Mouse (Mus musculus) kidney, adult 2 months (tissue): ENCODE measurements around the gene Tpsb2.

Experiments
- CTCF ChIP-seq: fragments of 200-500 bp; conservative IDR thresholded peaks from 2 replicates; pipeline ENCODE4 v1.5.1; 2011; ENCODE audit warnings: low read depth, mild to moderate bottlenecking, control low read depth, low read length, moderate library complexity, mixed read lengths; ENCODE audit not compliant: insufficient read depth, insufficient read length
- POLR2A ChIP-seq: fragments of 200-500 bp; IDR thresholded peaks from one replicate; pipeline ENCODE4 v1.6.1; 2011; ENCODE audit warnings: low read depth, low read length, control low read depth

- TF ChIP-seq POLR2A = no peak
- TF ChIP-seq CTCF = no peak
These were observed 6.4 kb downstream of the Tpsb2 start for GRCm38 (mm10) chr17:25372491-25372890.
